Mouse (Mus musculus): ENCODE data around the gene Col4a2. TPM values are rescaled to one million over a fixed set of nuclear protein-coding genes. Genes with fewer than 3 reads are reported as not detected.

Col4a2 gene
- polyA plus RNA-seq, 1 experiment from 2014 or later = 82.2 TPM

GRCm38 (mm10) chr8:11469095-11469494, 156.5 kb downstream of the Col4a2 start:
- Histone ChIP-seq H3K9ac (no peak overlapping the region), H3K4me3 (no peak overlapping the region), H3K27ac (no peak overlapping the region), H3K27me3 (peaks cover 9% of the 10 kb centered on the region; the same call in 1 of the 2 replicates), H3K4me2 (replicated peaks) (no peak overlapping the region), H3K36me3 (no peaks in the 10 kb centered on the region), H3K4me1 (no peaks in the 10 kb centered on the region), H3K9me3 (no peaks in the 10 kb centered on the region)
- 4% methylated on average over 3 of the region's 3 CpGs for WGBS
- ATAC-seq (ENCODE audit: insufficient number of reproducible peaks, insufficient read depth, low FRiP score, low TSS enrichment) = no peak

- no peak for ATAC-seq (ENCODE audit: insufficient number of reproducible peaks, insufficient read depth, low FRiP score, low TSS enrichment)
- Histone ChIP-seq H3K4me1 (0 out of 2 replicates have a peak, but pooled peaks cover 1% of the 10 kb centered on the region), H3K27ac (no peak overlapping the region), H3K36me3 (no peaks in the 10 kb centered on the region), H3K9ac (no peak overlapping the region), H3K4me3 (no peak overlapping the region), H3K9me3 (no peaks in the 10 kb centered on the region), H3K27me3 (peaks cover 24% of the 10 kb centered on the region), H3K4me2 (replicated peaks) (no peak overlapping the region)
- 72% methylated on average over 7 of the region's 7 CpGs for WGBS
Measured at GRCm38 (mm10) chr8:11470694-11471093, 158.1 kb downstream of the Col4a2 start.

GRCm38 (mm10) chr8:11471309-11471708, 158.7 kb downstream of the Col4a2 start:
- Histone ChIP-seq H3K36me3 (no peaks in the 10 kb centered on the region), H3K27me3 (peaks cover 31% of the 10 kb centered on the region), H3K4me3 (no peak overlapping the region), H3K4me1 (peaks cover 4% of the 10 kb centered on the region; the same call in 1 of the 2 replicates), H3K9me3 (no peaks in the 10 kb centered on the region), H3K9ac (no peak overlapping the region), H3K4me2 (replicated peaks) (no peak overlapping the region), H3K27ac (no peak overlapping the region)
- no peak for ATAC-seq (ENCODE audit: insufficient number of reproducible peaks, insufficient read depth, low FRiP score, low TSS enrichment)
- WGBS = 43% methylated on average over 8 of the region's 8 CpGs

- ATAC-seq (ENCODE audit: insufficient number of reproducible peaks, insufficient read depth, low FRiP score, low TSS enrichment) = no peak
- Histone ChIP-seq H3K4me3 (no peak overlapping the region), H3K27me3 (peaks cover 44% of the 10 kb centered on the region), H3K36me3 (no peaks in the 10 kb centered on the region), H3K4me1 (peaks cover 19% of the 10 kb centered on the region), H3K4me2 (replicated peaks) (no peak overlapping the region), H3K9me3 (no peaks in the 10 kb centered on the region), H3K27ac (no peak overlapping the region), H3K9ac (no peak overlapping the region)
- WGBS = 28% methylated on average over 4 of the region's 4 CpGs
Measured at GRCm38 (mm10) chr8:11473072-11473471, 160.5 kb downstream of the Col4a2 start.

- Histone ChIP-seq H3K9me3 (no peaks in the 10 kb centered on the region), H3K4me1 (peaks cover 24% of the 10 kb centered on the region), H3K4me3 (no peak overlapping the region), H3K36me3 (no peaks in the 10 kb centered on the region), H3K9ac (no peak overlapping the region), H3K27ac (no peak overlapping the region), H3K4me2 (replicated peaks) (no peak overlapping the region), H3K27me3 (peaks cover 67% of the 10 kb centered on the region)
- 5% methylated on average over 9 of the region's 10 CpGs for WGBS
- ATAC-seq (ENCODE audit: insufficient number of reproducible peaks, insufficient read depth, low FRiP score, low TSS enrichment) = no peak
Measured at GRCm38 (mm10) chr8:11475397-11475796, 162.8 kb downstream of the Col4a2 start.

GRCm38 (mm10) chr8:11475876-11476275, 163.3 kb downstream of the Col4a2 start:
- Histone ChIP-seq H3K4me3 (no peak overlapping the region), H3K4me2 (replicated peaks) (no peak overlapping the region), H3K9ac (no peak overlapping the region), H3K4me1 (peaks cover 24% of the 10 kb centered on the region), H3K27me3 (peaks cover 72% of the 10 kb centered on the region), H3K27ac (no peak overlapping the region), H3K9me3 (no peaks in the 10 kb centered on the region), H3K36me3 (no peaks in the 10 kb centered on the region)
- ATAC-seq (ENCODE audit: insufficient number of reproducible peaks, insufficient read depth, low FRiP score, low TSS enrichment) = no peak
- 4% methylated on average over 2 of the region's 2 CpGs for WGBS

GRCm38 (mm10) chr8:11476338-11477177, 164.0 kb downstream of the Col4a2 start:
- Histone ChIP-seq H3K9me3 (no peaks in the 10 kb centered on the region), H3K4me1 (peaks cover 24% of the 10 kb centered on the region), H3K27me3 (peaks cover 76% of the 10 kb centered on the region), H3K36me3 (no peaks in the 10 kb centered on the region), H3K4me3 (peak overlapping the region; percentile 15), H3K4me2 (replicated peaks) (peak overlapping the region; percentile 94), H3K9ac (no peak overlapping the region), H3K27ac (no peak overlapping the region)
- ATAC-seq (ENCODE audit: insufficient number of reproducible peaks, insufficient read depth, low FRiP score, low TSS enrichment) = no peak
- WGBS = 3% methylated on average over 24 of the region's 24 CpGs

- peaks cover 24% of the 10 kb centered on the region for H3K4me1 ChIP-seq
- no peak overlapping the region for H3K27ac ChIP-seq
- H3K36me3 ChIP-seq = no peaks in the 10 kb centered on the region
- H3K9ac ChIP-seq = no peak overlapping the region
- 4% methylated on average over 9 of the region's 9 CpGs for WGBS
- ATAC-seq (ENCODE audit: insufficient number of reproducible peaks, insufficient read depth, low FRiP score, low TSS enrichment) = no peak
- peak overlapping the region; percentile 15; the same call in 1 of the 2 replicates for H3K4me3 ChIP-seq
- H3K9me3 ChIP-seq = no peaks in the 10 kb centered on the region
- peak overlapping the region; percentile 94 for H3K4me2 ChIP-seq (replicated peaks)
- H3K27me3 ChIP-seq = peaks cover 81% of the 10 kb centered on the region
Measured at GRCm38 (mm10) chr8:11477178-11477553, 164.6 kb downstream of the Col4a2 start.

- H3K4me2 ChIP-seq (replicated peaks) = peak within 1 kb of the TSS; percentile 94
- H3K9me3 ChIP-seq = no peaks in the 10 kb centered on the region
- no peak within 1 kb of the TSS for H3K27ac ChIP-seq
- H3K36me3 ChIP-seq = no peaks in the 10 kb centered on the region
- ATAC-seq (ENCODE audit: insufficient number of reproducible peaks, insufficient read depth, low FRiP score, low TSS enrichment) = peak; percentile 76
- peaks cover 24% of the 10 kb centered on the region for H3K4me1 ChIP-seq
- H3K4me3 ChIP-seq = peak within 1 kb of the TSS; percentile 54
- H3K27me3 ChIP-seq = peaks cover 79% of the 10 kb centered on the region
- peak within 1 kb of the TSS; percentile 4; the same call in 1 of the 2 replicates for H3K9ac ChIP-seq
- WGBS = under 1% methylated on average over 68 of the region's 69 CpGs
Measured at GRCm38 (mm10) chr8:11477811-11478761, 165.5 kb downstream of the Col4a2 start, which contains the start of gene Rab20. Rab20 (minus strand) TSS chr8:11478710.

GRCm38 (mm10) chr8:11478807-11479527, 166.4 kb downstream of the Col4a2 start:
- peaks cover 24% of the 10 kb centered on the region for H3K4me1 ChIP-seq
- H3K27me3 ChIP-seq = peaks cover 77% of the 10 kb centered on the region
- no peak overlapping the region for H3K9ac ChIP-seq
- ATAC-seq (ENCODE audit: insufficient number of reproducible peaks, insufficient read depth, low FRiP score, low TSS enrichment) = no peak
- no peaks in the 10 kb centered on the region for H3K36me3 ChIP-seq
- no peaks in the 10 kb centered on the region for H3K9me3 ChIP-seq
- H3K4me2 ChIP-seq (replicated peaks) = peak overlapping the region; percentile 94
- WGBS = 2% methylated on average over 23 of the region's 23 CpGs
- peak overlapping the region; percentile 54 for H3K4me3 ChIP-seq
- H3K27ac ChIP-seq = no peak overlapping the region

GRCm38 (mm10) chr8:11479591-11479990, 167.0 kb downstream of the Col4a2 start:
- Histone ChIP-seq H3K27me3 (peaks cover 76% of the 10 kb centered on the region), H3K27ac (no peak overlapping the region), H3K4me1 (peaks cover 24% of the 10 kb centered on the region), H3K4me2 (replicated peaks) (no peak overlapping the region), H3K9ac (no peak overlapping the region), H3K9me3 (no peaks in the 10 kb centered on the region), H3K4me3 (no peak overlapping the region), H3K36me3 (no peaks in the 10 kb centered on the region)
- no peak for ATAC-seq (ENCODE audit: insufficient number of reproducible peaks, insufficient read depth, low FRiP score, low TSS enrichment)
- WGBS = 7% methylated on average over 14 of the region's 14 CpGs
